Mouse (Mus musculus) liver, embryonic 16.5 days (tissue): Measurements from ENCODE around the gene Akap7. TPM values are rescaled to one million over a fixed set of nuclear protein-coding genes. Genes with fewer than 3 reads are reported as not detected.

Experiments
- ATAC-seq: fragments of 200-750 bp; cut with Nextera tagmentation; 2 replicates; pipeline ENCODE4 v1.8.0; 2017; ENCODE audit warnings: low read depth, mild to moderate bottlenecking, moderate number of reproducible peaks, moderate library complexity
- H3K27ac ChIP-seq: fragments of 300-500 bp; sonication (generic); 2 replicates; pipeline ENCODE4 v1.5.1; 2014; ENCODE audit warnings: mild to moderate bottlenecking, low read length
- H3K27me3 ChIP-seq: fragments of 300-500 bp; sonication (generic); 2 replicates; pipeline ENCODE4 v1.6.1; 2014; ENCODE audit warnings: low read depth, low read length, mixed read lengths; ENCODE audit not compliant: control insufficient read depth, insufficient read depth
- H3K36me3 ChIP-seq: fragments of 300-500 bp; sonication (generic); 2 replicates; pipeline ENCODE4 v1.6.1; 2014; ENCODE audit warnings: mild to moderate bottlenecking; ENCODE audit not compliant: control insufficient read depth, insufficient read depth
- H3K4me1 ChIP-seq: fragments of 300-500 bp; sonication (generic); 2 replicates; pipeline ENCODE4 v1.6.1; 2014; ENCODE audit warnings: low read depth, low read length, mixed read lengths; ENCODE audit not compliant: control insufficient read depth
- H3K4me2 ChIP-seq: fragments of 300-500 bp; sonication (generic); 2 replicates; pipeline ENCODE4 v1.6.1; 2014; ENCODE audit warnings: low read depth, low read length, mixed read lengths
- H3K4me3 ChIP-seq: fragments of 300-500 bp; sonication (generic); 2 replicates; pipeline ENCODE4 v1.5.1; 2014; ENCODE audit warnings: low read depth, mild to moderate bottlenecking, low read length
- H3K9ac ChIP-seq: fragments of 300-500 bp; sonication (generic); 2 replicates; pipeline ENCODE4 v1.6.1; 2014; ENCODE audit warnings: low read depth, low read length
- H3K9me3 ChIP-seq: fragments of 300-500 bp; sonication (generic); replicated peaks from 2 replicates; pipeline ENCODE4 v1.6.1; 2016; ENCODE audit warnings: low read length; ENCODE audit not compliant: control insufficient read depth
- WGBS: fragments of 180-500 bp; shearing (Covaris S2); extraction: QIAGEN DNeasy Blood & Tissue Kit; methylation state at CpG from one replicate; pipeline ENCODE4 v1.1.7; 2014; ENCODE audit not compliant: insufficient replicate concordance; 5-methylcytosine and 5-hydroxymethylcytosine counted together
- polyA plus RNA-seq: library from polyadenylated mRNA; unstranded; fragments of >200 nt; fragmentation: Nextera tagmentation; extraction: Ambion mirVana; gene quantifications from 2 replicates; pipeline ENCODE4 v1.2.1, GENCODE M21; 2015

The Akap7 gene
- polyA plus RNA-seq, 1 experiment from 2014 or later, result 19.0 TPM

GRCm38 (mm10) chr10:25325690-25326089, 18.0 kb upstream of the Akap7 start:
- ATAC-seq, result no peak
- WGBS, result 67% methylated on average over 4 of the region's 4 CpGs
- no peaks in the 10 kb centered on the region for H3K36me3 ChIP-seq

GRCm38 (mm10) chr10:25321198-25321597, 13.5 kb upstream of the Akap7 start:
- Histone ChIP-seq H3K9me3 (no peaks in the 10 kb centered on the region), H3K4me3 (no peak overlapping the region), H3K27ac (no peak overlapping the region), H3K9ac (no peak overlapping the region), H3K27me3 (no peaks in the 10 kb centered on the region), H3K4me2 (no peak overlapping the region), H3K4me1 (no peaks in the 10 kb centered on the region), H3K36me3 (no peaks in the 10 kb centered on the region)
- 61% methylated on average over 4 of the region's 4 CpGs for WGBS
- no peak for ATAC-seq

More at GRCm38 (mm10) chr10:25325690-25326089, 18.0 kb upstream of the Akap7 start:
- Histone ChIP-seq H3K9me3 (no peaks in the 10 kb centered on the region), H3K4me1 (no peaks in the 10 kb centered on the region), H3K27ac (no peak overlapping the region), H3K9ac (no peak overlapping the region), H3K4me3 (no peak overlapping the region), H3K27me3 (no peaks in the 10 kb centered on the region), H3K4me2 (no peak overlapping the region)

GRCm38 (mm10) chr10:25319531-25319930, 11.9 kb upstream of the Akap7 start:
- ATAC-seq, result no peak
- H3K36me3 ChIP-seq, result no peaks in the 10 kb centered on the region
- no peaks in the 10 kb centered on the region for H3K27me3 ChIP-seq
- H3K4me1 ChIP-seq, result no peaks in the 10 kb centered on the region
- no peak overlapping the region for H3K27ac ChIP-seq
- H3K4me2 ChIP-seq, result no peak overlapping the region
- no peak overlapping the region for H3K4me3 ChIP-seq
- no peak overlapping the region for H3K9ac ChIP-seq
- H3K9me3 ChIP-seq, result no peaks in the 10 kb centered on the region

GRCm38 (mm10) chr10:25318405-25318804, 10.7 kb upstream of the Akap7 start:
- Histone ChIP-seq H3K27ac (no peak overlapping the region), H3K4me1 (no peaks in the 10 kb centered on the region), H3K9ac (no peak overlapping the region), H3K9me3 (no peaks in the 10 kb centered on the region), H3K36me3 (no peaks in the 10 kb centered on the region), H3K4me2 (no peak overlapping the region), H3K27me3 (no peaks in the 10 kb centered on the region), H3K4me3 (no peak overlapping the region)
- WGBS, result 17% methylated on average over 5 of the region's 5 CpGs
- ATAC-seq, result peak; percentile 45; the same call in 1 of the 2 replicates

GRCm38 (mm10) chr10:25317665-25318064, 10.0 kb upstream of the Akap7 start:
- Histone ChIP-seq H3K9ac (no peak overlapping the region), H3K27me3 (no peaks in the 10 kb centered on the region), H3K4me3 (no peak overlapping the region), H3K4me2 (no peak overlapping the region), H3K4me1 (no peaks in the 10 kb centered on the region), H3K9me3 (no peaks in the 10 kb centered on the region), H3K27ac (no peak overlapping the region), H3K36me3 (no peaks in the 10 kb centered on the region)
- peak; percentile 64 for ATAC-seq

GRCm38 (mm10) chr10:25313856-25314584, 6.3 kb upstream of the Akap7 start:
- no peaks in the 10 kb centered on the region for H3K4me1 ChIP-seq
- no peaks in the 10 kb centered on the region for H3K36me3 ChIP-seq
- no peak for ATAC-seq
- H3K9ac ChIP-seq, result no peak overlapping the region
- WGBS, result 39% methylated on average over 17 of the region's 17 CpGs
- H3K4me2 ChIP-seq, result no peak overlapping the region
- no peaks in the 10 kb centered on the region for H3K27me3 ChIP-seq
- H3K27ac ChIP-seq, result no peak overlapping the region
- H3K4me3 ChIP-seq, result no peak overlapping the region
- H3K9me3 ChIP-seq, result no peaks in the 10 kb centered on the region

GRCm38 (mm10) chr10:25311554-25312212, 4.0 kb upstream of the Akap7 start:
- Histone ChIP-seq H3K4me1 (no peaks in the 10 kb centered on the region), H3K4me2 (no peak overlapping the region), H3K9me3 (no peaks in the 10 kb centered on the region), H3K27ac (no peak overlapping the region), H3K4me3 (no peak overlapping the region), H3K36me3 (no peaks in the 10 kb centered on the region), H3K9ac (no peak overlapping the region), H3K27me3 (no peaks in the 10 kb centered on the region)
- ATAC-seq, result no peak
- WGBS, result 24% methylated on average over 9 of the region's 9 CpGs

GRCm38 (mm10) chr10:25310736-25311135, 3.1 kb upstream of the Akap7 start:
- H3K27me3 ChIP-seq, result no peaks in the 10 kb centered on the region
- no peaks in the 10 kb centered on the region for H3K4me1 ChIP-seq
- no peak overlapping the region for H3K4me3 ChIP-seq
- ATAC-seq, result no peak
- H3K36me3 ChIP-seq, result no peaks in the 10 kb centered on the region
- no peak overlapping the region for H3K4me2 ChIP-seq
- no peak overlapping the region for H3K27ac ChIP-seq
- 66% methylated on average over 4 of the region's 4 CpGs for WGBS
- H3K9me3 ChIP-seq, result no peaks in the 10 kb centered on the region
- H3K9ac ChIP-seq, result no peak overlapping the region

GRCm38 (mm10) chr10:25309996-25310395, 2.3 kb upstream of the Akap7 start:
- H3K36me3 ChIP-seq, result no peaks in the 10 kb centered on the region
- no peak for ATAC-seq
- 72% methylated on average over 5 of the region's 5 CpGs for WGBS

More at GRCm38 (mm10) chr10:25309996-25310395, 2.3 kb upstream of the Akap7 start:
- H3K9ac ChIP-seq, result no peak overlapping the region
- no peak overlapping the region for H3K4me2 ChIP-seq
- no peaks in the 10 kb centered on the region for H3K4me1 ChIP-seq
- H3K4me3 ChIP-seq, result no peak overlapping the region
- H3K27me3 ChIP-seq, result no peaks in the 10 kb centered on the region
- H3K27ac ChIP-seq, result no peak overlapping the region
- no peaks in the 10 kb centered on the region for H3K9me3 ChIP-seq
